Mouse (Mus musculus): ENCODE results near the gene Rtn2.

Gene Rtn2

GRCm38 (mm10) chr7:19302264-19303045 is 20.0 kb downstream of the Rtn2 start:
- DNase-seq = no peak

GRCm38 (mm10) chr7:19303046-19303305 is 20.6 kb downstream of the Rtn2 start:
- no peak for DNase-seq

- peak; percentile 83 for DNase-seq
Observed at GRCm38 (mm10) chr7:19303770-19304169, 21.3 kb downstream of the Rtn2 start.

GRCm38 (mm10) chr7:19304501-19305412 is 22.3 kb downstream of the Rtn2 start:
- DNase-seq = no peak

- DNase-seq = no peak
Observed at GRCm38 (mm10) chr7:19305413-19305735, 22.9 kb downstream of the Rtn2 start.

GRCm38 (mm10) chr7:19305796-19306765 is 23.7 kb downstream of the Rtn2 start:
- DNase-seq = no peak

- DNase-seq = no peak
Observed at GRCm38 (mm10) chr7:19306819-19307738, 24.7 kb downstream of the Rtn2 start.

- peak; percentile 66 for DNase-seq
Observed at GRCm38 (mm10) chr7:19307739-19308453, 25.5 kb downstream of the Rtn2 start.

GRCm38 (mm10) chr7:19308454-19309277 is 26.2 kb downstream of the Rtn2 start:
- peak; percentile 97 for DNase-seq

GRCm38 (mm10) chr7:19309278-19309883 is 27.0 kb downstream of the Rtn2 start:
- peak; percentile 24 for DNase-seq

- DNase-seq = peak; percentile 96
Observed at GRCm38 (mm10) chr7:19309884-19310641, 27.6 kb downstream of the Rtn2 start, which contains the start of gene Fosb. TSS of gene Fosb (minus strand) at chr7:19310051.

GRCm38 (mm10) chr7:19311991-19312390 is 29.6 kb downstream of the Rtn2 start:
- DNase-seq = no peak

GRCm38 (mm10) chr7:19314033-19314432 is 31.6 kb downstream of the Rtn2 start:
- no peak for DNase-seq

GRCm38 (mm10) chr7:19316451-19317161 is 34.2 kb downstream of the Rtn2 start:
- DNase-seq = no peak

GRCm38 (mm10) chr7:19318201-19318600 is 35.8 kb downstream of the Rtn2 start:
- DNase-seq = no peak

- DNase-seq = no peak
Observed at GRCm38 (mm10) chr7:19318676-19319075, 36.3 kb downstream of the Rtn2 start.

GRCm38 (mm10) chr7:19319458-19319857 is 37.0 kb downstream of the Rtn2 start:
- DNase-seq = no peak

GRCm38 (mm10) chr7:19319906-19320305 is 37.5 kb downstream of the Rtn2 start:
- peak; percentile 92 for DNase-seq

All from thymus, postnatal 14 days (tissue).